Mouse (Mus musculus): ENCODE data around the gene Efnb3.

Gene Efnb3

DNA sequence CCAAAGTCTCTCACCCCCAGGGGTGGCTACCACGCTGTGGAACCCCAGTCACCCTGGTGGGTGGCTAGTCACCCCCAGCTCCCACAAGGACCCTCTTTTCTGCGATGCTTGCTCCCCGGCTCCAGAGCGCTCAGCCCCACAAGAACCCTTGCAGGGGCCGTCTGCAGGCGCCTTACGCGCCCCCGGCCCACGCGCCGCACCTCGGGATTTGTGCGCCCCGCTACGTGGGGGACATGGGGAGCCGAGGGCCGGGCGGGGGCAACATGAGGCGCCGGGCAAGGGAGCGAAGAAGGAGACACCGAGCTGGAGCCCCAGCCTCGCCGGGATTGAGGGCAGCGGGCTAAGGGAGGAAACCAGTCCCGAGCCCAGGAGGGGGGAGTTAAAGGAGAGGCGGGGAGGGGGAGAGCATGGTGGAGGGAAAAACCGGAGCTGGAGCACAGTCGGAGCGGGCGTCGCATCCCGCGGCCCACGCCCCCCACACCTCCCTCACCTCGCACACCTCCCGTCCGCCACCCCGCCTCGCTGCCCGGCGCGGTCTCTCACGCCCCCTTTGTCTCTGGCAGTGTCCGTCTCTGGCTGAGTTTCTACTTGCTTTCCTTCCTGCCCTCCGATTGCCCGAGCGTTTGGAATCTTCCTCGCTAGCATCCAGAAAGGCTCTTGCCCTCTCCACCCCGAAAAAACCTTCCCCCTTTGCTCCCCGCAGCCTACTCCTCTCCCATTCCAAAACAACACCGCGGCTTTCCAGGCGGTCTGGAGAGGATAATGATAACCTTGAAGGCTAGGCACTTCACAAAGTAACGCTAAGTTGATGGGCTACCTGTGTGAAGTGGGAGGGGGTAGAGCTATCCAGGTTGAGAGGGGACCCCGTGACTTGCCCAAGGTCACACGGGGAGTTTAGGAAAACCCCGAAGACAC lies at the start of gene Efnb3:
Gene Efnb3, minus strand, starts transcription at position 355 of the 915 bp plus-strand sequence.
- in situ Hi-C loops (cut with MboI, MseI), result no loop called here

DNA sequence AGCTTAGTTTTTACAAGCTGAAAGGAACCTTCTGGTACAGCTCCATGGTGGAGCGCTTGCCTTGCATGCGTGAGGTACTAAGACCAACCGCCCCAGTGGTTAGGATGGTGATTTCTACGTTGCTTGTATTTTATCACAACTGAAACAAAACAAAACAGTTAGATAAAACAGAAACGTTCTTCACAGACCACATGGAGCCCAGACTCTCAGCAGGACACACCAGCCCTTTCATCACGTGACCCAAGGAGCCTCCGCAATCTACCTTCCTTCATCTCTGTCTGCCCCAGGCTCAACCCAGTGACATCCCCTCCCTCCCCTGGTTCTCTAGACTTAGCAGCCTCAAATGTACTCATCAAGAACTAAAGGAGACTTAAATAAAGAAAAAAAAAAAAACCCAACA lies 49.4 kb upstream of the Efnb3 start:
- in situ Hi-C loops (cut with MboI, MseI), result no loop called here

DNA sequence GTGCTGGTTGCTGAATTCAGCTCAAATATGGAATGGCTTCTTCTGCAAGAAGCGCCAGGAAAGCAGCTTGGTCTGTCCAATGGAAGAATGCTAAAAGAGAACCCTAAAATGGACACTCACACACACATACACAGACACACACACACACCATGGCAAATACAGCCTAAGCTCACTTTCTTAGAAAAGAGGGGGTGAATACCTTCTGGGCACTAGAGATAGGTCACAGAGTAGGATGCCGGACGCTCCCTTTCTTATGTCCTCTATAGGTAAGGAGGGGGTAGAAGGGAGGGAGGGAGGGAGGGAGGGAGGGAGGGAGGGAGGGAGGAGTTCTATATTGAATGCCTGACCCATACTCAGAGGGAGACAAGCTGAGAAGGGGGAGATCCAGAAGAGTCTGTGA lies 48.5 kb upstream of the Efnb3 start:
- in situ Hi-C loops (cut with MboI, MseI), result no loop called here

DNA sequence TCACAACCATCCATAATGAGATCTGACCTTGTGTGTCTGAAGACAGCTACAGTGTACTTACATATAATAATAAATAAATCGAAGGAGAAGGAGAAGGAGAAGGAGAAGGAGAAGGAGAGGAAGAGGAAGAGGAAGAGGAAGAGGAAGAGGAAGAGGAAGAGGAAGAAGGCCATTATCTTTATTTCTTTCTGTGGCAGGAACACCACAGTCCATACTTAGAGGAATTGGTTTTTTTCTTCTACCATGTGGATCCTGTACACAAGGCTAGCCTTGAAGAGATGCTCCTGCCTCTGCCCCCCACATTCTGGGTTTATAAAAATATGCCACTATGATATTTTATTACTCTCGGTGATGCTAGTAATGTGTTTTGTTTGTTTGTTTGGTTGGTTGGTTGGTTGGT lies 46.8 kb upstream of the Efnb3 start:
- in situ Hi-C loops (cut with MboI, MseI), result no loop called here

DNA sequence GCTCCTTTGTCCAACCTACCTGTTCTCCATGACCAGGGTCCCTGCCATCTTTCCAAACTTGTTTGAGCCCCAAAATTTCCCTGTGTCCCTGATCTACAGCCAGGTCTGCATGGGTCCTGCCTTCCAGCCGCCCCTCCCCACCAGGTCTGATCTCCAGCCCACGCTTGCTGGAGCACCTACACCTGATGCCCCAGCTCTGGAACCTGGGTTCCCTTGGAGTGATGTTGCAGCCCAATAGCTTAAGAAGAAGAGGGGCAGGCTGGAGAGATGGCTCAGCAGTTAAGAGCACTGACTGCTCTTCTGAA lies 46.4 kb upstream of the Efnb3 start:
- in situ Hi-C loops (cut with MboI, MseI), result no loop called here

DNA sequence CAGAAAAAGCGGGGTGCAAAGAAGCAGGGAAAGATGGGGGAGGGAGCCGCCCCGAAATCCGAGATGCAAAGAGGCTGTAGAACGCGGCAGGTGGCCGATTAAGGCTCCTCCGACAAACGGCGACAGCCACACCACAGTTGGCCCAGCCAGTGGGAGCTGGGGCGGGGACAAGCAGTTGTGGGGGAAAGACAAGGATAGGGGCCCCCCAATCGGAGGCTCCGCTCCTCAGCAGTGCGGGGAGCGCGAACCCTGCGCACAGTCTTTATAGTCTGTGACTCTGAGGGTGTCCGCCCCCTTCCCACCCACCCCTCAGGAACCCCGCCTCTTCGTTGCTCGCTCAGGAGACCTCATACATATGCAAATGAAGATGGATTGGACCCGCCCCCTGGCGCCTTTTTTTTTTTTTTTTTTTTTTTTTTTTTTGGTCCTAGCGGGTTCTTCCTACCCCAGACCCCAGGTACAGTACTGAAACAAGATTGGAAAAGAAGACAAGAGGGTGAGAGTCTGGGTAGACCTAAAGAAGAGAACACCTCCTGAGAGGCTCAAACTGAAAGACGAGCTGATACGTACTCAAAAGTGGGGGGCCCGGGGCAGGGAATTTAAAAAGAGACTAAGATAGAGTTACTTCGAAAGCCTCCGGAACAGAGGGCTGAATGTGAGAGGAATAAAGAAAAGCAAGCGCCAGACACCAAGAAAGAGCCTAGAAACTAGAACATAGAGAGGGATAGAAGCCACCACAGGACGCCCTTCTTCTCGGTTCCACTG lies 45.9 kb upstream of the Efnb3 start, which contains the start of gene Atp1b2:
Gene Atp1b2, minus strand, starts transcription at position 217 of the 765 bp plus-strand sequence.
- in situ Hi-C loops (cut with MboI, MseI), result no loop called here

DNA sequence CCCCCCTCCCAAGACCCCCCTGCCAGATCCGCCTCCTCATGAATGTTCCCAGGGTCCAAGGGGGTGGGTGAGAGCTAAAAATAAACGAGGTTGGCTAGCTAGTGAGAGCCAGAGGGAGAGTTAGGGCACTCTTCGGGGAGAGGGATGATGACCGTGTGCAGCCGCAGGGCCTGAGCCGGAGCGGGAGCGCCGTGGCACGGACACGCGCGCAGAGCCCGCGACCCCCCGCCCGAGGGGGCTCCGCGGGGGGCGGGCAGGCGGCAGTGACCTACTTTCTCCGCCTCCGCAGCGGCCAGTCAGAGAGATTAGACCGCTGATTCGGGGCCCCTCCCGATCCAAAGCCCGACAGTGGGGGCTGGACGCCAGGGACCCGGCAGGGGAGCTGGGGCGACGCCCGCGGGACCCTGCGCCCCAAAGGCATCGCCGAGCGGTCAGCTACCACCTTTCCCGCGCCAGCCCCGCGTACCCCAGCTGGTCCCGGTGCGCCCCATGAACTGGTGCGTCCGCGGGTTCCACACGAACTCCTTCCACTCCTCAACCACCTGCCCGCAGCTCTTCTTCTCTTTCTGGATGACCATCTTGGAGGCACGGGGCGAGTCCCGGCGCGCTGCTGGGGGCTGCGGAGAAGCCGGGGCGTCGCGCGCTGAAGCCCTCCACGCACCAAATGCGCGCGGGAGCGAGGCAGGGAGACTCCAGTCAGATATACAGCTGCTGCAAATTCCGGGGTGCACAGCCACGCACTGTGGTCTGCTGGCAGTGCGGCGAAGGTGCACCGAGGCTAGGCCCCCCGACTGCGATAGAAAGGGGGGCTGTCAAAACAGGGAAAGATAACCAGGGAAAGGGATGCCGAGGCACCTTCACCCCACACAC lies 45.0 kb upstream of the Efnb3 start:
- in situ Hi-C loops (cut with MboI, MseI), result no loop called here

DNA sequence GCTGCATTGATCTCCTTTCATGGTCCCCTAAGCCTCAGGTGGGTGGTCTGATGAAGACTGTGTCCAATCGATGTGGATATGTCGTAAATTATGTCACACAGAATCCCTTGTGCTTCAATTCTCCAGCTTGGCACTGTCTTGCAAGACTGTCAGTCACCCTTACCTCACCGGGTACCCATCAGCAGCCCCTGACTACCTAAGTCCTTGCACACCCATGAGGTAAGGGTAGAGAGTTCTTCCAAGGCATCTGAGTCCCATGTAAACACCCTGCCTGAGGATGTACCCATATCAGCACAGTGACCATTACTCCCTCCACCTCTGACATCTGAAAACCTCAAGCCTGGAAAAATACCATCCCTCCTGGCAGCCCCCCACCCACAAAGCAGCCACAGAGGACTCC lies 44.3 kb upstream of the Efnb3 start:
- in situ Hi-C loops (cut with MboI, MseI), result no loop called here

DNA sequence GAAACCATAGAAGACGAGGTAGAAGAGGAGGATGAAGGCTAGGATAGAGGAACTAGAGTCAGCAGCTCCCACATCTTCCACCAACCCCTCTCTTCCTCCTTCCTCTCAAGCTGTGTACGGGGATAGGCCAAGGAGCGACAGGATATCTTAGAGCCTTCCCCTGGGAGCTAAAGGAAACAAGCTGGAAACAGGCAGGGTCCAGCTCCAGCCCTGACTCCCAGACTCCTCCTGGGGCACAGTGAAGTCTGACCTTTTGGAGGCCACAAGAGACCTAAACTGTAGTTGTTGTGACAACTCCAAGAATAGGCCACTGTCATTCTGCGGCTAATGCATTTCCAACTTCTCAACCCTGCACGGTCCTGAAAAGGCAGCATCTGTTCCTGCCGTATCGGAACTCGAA lies 43.5 kb upstream of the Efnb3 start:
- in situ Hi-C loops (cut with MboI, MseI), result no loop called here

DNA sequence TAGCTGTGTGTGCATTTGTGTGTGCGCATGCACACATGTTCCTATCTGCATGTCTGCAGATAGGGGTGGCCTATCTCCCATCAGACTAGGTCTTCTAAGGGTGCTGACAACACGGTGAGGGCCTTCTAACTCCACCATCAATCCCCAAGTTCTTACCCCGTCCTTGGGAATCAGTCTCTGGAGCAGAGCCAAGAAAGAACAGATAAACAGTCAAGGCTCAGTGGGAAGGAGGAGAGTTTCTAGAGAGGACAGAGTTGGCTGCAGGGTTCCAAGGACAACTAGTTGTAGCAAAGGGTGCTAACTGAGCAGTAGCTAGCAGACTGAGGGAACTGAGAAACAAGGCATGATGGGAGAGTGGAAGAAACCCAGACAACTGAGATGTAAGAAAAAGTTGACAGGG lies 41.8 kb upstream of the Efnb3 start:
- in situ Hi-C loops (cut with MboI, MseI), result no loop called here

DNA sequence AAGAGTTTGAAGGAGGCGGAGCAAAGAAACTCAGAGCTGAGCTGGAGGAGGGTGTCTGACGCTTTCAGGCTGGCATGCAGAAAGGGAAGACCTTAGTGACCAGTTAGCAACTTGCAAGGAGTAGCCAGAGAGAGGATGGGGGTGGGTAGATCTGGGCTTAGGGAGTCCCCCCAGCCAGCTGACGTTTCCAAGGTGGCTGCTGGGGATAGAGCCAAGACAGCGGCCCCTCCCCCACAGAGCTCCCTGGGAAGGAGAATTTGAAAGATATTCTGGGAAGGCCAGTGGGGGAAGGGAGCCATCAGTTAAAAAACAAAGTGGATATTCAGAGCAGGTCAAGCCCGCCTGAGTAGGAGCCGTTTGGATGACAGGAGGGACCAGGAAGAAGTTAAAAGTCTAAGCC lies 40.1 kb upstream of the Efnb3 start:
- in situ Hi-C loops (cut with MboI, MseI), result no loop called here

DNA sequence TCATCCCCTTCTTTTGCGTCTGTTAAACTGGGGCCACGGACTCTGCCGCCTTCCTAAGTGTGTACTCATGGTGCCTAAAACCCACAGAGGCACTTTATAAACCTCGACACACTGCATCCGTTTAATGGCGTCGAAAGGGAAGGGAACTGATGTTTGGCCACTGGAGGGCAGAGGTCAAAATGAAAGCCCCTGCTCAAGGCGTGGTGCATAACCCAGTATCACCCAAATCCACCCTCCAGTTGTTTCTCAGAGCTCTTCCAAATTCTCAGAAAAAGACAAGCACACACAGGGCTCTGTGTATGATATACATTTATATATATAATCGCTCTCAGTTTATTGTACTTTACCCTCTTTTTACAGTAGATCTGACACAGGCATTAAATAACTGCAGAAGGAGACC lies 39.4 kb upstream of the Efnb3 start:
- in situ Hi-C loops (cut with MboI, MseI), result no loop called here

DNA sequence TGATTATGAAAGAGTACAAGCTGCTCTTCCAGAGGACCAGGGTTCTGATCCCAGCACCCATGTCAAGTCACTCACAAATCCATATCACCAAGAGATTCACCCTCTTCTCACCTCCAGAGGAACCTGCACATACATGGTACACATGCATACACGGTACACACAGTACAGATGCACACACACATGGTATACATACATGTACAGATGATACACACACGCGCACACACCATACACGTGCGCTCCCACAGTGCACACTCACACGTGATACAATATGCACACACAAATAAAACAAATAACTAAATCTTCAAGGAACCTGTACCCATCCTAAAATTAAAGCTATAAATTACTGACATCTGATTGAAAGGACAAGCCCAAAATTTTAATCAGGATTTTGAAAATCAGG lies 34.8 kb upstream of the Efnb3 start:
- in situ Hi-C loops (cut with MboI, MseI), result no loop called here

DNA sequence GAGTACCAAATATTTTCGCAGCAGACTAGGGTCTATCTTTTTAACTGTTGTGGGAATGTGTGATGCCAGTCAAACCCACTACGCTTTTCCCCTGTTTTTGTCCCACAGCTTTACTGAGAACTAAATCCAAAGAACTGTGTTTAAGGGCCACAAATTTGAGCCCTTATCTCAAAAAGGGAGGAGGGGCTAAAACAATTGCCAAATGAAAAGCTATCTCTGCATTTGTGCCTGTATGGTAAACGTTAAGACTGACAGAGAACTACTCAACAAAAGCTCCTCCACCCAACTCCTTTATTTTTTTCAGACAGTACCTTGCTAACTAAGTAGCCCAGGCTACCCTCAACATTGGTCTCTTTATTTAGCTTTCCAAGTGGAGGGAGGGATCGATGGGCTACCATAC lies 32.8 kb upstream of the Efnb3 start:
- in situ Hi-C loops (cut with MboI, MseI), result no loop called here

DNA sequence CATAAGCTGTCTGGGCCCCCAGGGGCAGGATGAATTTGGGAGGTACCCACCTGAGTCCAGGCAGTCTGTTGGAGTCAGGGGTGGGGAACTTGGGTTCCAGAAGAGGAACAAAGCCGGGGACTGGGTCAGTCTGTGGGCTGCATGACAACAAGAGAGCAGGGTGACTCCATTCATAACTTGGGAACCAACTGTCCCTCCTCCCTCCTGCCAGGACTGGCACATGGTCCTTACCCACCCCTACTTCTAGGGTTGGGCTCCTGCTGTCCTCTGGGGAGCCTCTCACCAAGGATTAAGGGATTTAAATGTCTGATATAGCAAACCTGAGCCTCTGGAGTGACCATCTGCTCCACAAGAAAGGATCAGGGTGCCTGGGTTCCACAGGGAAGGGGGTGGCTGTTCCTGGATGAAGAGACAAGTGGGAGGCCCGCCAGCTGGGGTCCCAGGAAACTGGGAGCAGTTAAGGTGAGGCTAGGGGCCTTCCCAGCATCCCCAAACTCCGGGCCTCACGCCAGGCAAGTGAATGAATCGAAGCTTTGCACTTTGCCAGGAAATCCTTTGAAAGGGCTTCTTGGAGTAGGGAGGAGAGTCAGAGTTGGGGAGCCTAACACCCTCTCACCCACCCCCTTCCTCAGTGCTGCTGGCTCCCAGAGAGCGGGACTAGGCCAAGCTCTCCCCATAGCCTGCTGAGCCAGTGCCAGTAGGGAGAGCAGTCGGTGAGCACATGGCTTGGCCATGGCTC lies 32.1 kb upstream of the Efnb3 start:
- in situ Hi-C loops (cut with MboI, MseI), result no loop called here

DNA sequence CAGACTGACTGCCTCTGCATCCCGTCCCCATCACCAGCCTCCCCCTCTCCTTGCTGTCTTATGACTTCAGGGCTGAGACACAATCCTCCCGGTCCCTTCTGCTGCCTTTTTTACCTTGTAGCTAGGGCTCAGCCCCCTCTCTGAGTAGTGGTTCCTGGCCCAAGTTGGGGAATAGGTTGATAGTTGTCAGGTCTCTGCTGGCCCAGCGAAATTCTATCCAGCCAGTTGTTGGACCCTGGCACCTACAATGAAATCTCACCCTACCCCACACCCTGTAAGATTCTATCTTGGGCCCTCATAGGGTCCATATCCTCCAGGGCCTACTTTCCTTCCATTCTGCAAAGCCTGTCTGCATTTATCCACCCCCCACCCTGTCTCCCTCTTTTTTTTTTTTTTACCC lies 31.4 kb upstream of the Efnb3 start:
- in situ Hi-C loops (cut with MboI, MseI), result no loop called here

DNA sequence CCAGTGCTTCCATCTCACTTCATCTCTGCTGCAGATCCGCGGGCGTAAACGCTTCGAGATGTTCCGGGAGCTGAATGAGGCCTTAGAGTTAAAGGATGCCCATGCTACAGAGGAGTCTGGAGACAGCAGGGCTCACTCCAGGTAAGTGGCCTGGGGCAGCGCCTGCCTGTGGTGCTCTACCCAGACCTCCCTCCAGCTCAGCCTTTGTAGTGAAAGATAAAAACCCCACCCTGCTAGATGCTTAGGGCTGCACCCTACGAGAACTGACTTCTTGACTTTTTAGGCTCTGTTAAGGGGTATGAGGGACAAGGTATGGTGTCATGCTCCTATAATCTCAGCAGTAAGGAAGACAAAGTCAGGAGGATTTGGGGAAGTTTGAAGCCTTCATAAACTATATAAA lies 30.6 kb upstream of the Efnb3 start:
- in situ Hi-C loops (cut with MboI, MseI), result no loop called here

DNA sequence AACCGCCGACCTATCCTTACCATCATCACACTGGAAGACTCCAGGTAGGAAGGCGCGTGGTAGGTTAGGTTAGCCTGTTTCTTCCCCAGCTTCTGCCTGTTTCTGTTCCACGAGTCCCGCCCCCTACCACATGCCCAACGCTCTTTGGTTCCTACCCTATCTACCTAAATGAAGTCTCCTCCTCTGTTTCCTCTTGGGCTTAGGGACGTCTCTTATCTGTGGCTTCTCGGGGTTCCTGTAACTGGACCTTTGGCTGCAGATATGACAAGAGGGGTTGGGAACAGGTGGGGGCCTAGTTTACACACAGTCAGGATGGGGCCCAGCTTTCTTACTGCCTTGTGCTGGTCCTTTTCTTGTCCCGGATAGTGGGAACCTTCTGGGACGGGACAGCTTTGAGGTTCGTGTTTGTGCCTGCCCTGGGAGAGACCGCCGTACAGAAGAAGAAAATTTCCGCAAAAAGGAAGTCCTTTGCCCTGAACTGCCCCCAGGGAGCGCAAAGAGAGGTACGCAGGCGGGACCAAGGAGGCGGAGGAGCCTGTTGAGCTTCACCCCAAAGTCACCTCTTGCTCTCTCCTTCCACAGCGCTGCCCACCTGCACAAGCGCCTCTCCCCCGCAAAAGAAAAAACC lies 29.3 kb upstream of the Efnb3 start:
- in situ Hi-C loops (cut with MboI, MseI), result no loop called here

DNA sequence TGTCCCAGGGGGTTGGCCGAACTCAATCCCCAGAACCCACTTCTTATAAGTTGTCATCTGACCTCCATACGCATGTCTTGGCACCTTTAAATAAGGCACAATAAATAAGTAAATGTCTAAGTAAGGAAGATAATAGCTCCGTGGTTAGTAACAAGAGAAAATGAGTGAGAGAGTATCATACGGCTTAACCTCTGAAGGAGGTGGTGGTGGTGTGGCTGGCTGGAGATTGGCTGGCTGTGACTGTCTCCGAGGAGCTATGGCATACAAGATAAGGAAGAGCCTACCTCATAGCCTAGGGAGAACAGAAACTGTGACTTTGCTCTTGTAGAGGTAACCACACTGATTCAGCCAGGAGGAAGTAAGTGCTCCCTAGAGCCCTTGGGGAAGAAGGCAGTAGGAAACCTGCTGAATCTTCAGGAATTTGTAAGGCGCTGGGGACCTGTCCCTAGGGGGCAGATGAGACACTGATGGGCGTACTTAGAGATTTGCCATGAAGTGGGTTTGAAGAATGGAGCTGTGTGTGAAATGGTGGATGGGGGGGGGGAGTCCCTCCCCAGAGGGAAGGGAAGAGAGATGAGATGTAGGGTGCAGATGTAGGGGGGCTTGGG lies 25.8 kb upstream of the Efnb3 start:
- in situ Hi-C loops (cut with MboI, MseI), result no loop called here

DNA sequence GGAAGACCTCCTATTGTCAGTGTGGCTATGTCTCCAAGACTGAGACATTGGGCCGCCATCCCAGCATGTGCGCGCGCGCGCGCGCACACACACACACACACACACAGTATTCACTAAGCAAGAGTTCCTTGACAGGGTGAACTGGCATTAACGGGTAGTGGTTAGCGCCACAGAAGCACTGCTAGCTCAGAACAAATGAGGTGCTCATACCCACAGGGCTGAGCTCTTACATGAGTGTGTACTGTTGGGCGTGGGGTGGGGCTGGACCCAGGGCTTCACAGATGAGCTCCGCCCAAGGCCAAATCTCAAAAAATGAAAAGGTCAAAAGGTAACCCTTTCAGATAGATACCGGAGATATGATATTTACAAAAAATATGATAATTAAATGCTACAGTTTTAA lies 24.9 kb upstream of the Efnb3 start:
- in situ Hi-C loops (cut with MboI, MseI), result loop anchor here (5.0 kb wide), 1 partner anchor 87 kb away; the partner anchor contains the start of gene Eif4a1

Measured in T-helper 1 cell (primary cell).